Mouse (Mus musculus): ENCODE results near the gene Caprin1. TPM values are rescaled to one million over a fixed set of nuclear protein-coding genes. Genes with fewer than 3 reads are reported as not detected.

The Caprin1 gene
- total RNA-seq (2021) = 100 to 1,000 TPM; 340 to 369 TPM

DNA sequence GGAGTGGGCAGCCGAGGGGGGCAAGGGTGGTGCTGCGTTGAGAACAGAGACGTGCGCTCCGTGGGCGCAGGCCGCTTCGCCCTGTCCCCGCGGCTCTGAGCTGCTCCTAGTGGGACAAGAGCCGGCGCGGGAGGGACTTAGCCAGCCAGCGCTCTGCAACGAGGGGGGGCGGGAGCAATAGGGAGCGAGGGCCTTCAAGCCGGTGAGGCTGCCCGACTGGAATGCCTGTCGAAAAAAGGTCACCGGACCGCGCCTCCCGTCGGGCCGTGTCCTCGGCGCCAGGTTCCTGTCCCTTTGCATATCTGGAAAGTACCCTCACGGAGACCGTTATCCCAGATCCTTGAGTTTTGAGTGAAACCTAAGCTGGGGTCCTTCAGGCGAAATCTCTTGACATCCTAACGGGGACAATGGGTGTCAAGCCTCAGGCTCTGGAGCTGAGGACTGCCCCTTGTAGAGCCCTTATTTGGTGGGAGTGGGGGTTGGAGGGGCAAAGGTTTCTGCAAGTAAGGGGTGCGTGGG lies at the start of gene Caprin1:
Gene Caprin1 (minus strand): TSS at position 159 of the 519 bp plus-strand sequence.
- peak; percentile 82 to 96 for DNase-seq (ENCODE audit: extremely low spot score in 1 of 2, low spot score in 1 of 2)

DNA sequence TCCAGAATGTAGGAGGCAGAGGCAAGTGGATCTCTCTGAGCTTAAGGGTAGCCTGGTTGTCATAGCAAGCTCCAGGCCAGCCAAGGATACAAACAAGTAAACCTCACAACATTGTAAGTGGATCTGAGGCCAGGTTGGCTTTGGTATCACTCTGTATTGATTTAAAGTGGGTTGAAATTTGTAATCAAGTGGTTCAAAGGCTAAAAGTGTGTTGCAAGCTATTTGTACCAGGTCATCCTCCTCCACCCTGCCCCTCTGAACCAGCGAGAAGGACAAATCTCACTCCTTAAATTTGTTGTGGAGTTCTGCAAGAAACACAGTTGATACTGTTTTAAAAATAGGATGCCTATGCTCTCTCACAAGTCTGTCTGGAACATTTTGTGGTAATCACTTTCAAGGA lies 49.4 kb upstream of the Caprin1 start:
- no peak for DNase-seq (ENCODE audit: extremely low spot score in 1 of 2, low spot score in 1 of 2)

- no peak for DNase-seq (ENCODE audit: extremely low spot score in 1 of 2, low spot score in 1 of 2)
Measured at GRCm38 (mm10) chr2:103846271-103846670, 48.8 kb upstream of the Caprin1 start.

DNA sequence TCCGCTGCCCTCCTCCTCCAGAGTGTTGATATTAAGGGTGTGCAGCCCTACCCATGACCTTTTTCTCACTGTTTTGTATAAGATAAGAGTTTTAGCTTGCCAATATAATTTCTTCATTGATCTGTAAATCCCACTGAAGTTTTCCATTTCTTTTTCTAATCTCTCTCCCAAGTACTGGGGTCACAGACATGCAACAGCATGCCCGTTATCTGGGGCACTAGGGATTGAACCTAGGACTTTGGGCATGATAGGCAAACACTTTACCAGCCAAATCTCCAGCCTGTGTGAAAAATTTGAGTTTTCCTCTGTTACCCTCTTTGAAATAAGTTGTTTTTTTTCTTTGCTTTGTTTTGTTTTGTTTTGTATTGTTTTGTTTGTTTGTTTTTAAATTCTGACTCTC lies 46.6 kb upstream of the Caprin1 start:
- no peak for DNase-seq (ENCODE audit: extremely low spot score in 1 of 2, low spot score in 1 of 2)

DNA sequence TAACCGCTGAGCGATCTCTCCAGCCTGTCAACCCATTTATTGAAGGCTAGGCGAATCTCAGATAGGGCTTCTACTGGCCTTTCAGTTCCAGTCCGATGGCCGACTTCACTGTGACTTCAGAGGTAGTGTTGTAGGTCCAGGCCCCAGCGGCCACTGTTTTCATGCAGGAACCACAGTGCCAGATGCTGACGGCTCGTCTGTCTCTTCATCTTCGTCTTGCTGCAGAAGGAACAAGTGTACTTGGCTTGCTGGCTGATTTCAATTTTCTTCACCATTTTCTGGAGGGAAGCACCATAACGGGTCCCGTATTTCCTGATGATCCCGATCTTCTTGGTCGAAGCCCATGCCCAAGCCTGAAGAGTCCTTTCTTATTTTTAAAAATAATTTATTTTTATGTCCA lies 45.9 kb upstream of the Caprin1 start:
- no peak for DNase-seq (ENCODE audit: extremely low spot score in 1 of 2, low spot score in 1 of 2)

DNA sequence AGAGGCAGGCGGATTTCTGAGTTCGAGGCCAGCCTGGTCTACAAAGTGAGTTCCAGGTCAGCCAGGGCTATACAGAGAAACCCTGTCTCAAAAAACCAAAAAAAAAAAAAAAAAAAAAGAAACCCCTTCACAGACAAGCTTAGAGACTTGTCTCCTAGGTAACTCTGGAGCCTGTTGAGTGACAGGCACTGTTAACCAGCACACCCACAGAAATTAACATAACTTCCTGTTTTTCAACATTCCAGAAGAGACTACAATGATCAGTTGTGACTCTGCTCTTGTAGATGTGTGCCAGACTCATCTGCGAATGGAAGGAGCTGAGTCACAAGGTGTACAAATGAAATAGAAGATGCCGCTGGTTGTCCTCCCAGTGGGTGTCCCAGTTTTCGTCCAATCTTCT lies 44.9 kb upstream of the Caprin1 start:
- no peak for DNase-seq (ENCODE audit: extremely low spot score in 1 of 2, low spot score in 1 of 2)

- DNase-seq (ENCODE audit: extremely low spot score in 1 of 2, low spot score in 1 of 2) = no peak
Measured at GRCm38 (mm10) chr2:103838483-103838882, 41.0 kb upstream of the Caprin1 start.

- no peak for DNase-seq (ENCODE audit: extremely low spot score in 1 of 2, low spot score in 1 of 2)
Measured at GRCm38 (mm10) chr2:103837166-103837565, 39.7 kb upstream of the Caprin1 start.

DNA sequence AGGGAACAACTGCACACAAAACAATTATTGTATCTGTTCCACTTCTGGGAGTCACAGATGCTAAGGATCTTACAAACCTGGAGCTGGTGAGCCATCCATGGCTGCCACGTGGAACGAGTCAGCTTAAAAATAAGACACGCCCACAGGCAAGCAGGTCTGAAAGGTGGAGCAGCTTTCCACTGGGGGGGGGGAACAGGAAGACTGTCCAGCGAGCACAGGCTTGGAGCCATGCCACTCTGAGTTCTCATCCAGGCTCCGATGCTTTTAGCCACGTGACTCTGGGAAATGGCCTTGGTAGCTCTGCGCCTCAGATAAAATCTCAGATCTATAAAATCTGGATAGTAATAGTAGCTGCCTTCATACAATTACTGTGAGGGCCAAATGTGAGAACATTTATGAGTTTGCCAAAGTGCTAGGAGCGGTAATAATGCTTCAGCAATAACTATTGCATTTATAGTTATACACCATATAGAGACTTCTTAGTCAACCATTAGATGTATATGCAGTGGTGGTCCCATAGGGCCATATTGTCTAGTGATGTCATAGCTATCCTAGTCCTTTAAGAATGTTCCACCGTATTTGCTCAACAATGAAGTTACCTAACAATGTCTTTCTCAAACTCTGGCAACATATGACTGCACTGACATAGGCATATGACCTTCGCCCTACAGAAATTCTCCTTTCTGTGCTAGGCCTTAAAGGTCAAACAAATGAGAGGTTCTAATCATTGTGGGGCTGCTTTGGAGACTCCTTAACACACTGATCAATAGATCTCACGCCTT lies 38.4 kb upstream of the Caprin1 start:
- no peak for DNase-seq (ENCODE audit: extremely low spot score in 1 of 2, low spot score in 1 of 2)

DNA sequence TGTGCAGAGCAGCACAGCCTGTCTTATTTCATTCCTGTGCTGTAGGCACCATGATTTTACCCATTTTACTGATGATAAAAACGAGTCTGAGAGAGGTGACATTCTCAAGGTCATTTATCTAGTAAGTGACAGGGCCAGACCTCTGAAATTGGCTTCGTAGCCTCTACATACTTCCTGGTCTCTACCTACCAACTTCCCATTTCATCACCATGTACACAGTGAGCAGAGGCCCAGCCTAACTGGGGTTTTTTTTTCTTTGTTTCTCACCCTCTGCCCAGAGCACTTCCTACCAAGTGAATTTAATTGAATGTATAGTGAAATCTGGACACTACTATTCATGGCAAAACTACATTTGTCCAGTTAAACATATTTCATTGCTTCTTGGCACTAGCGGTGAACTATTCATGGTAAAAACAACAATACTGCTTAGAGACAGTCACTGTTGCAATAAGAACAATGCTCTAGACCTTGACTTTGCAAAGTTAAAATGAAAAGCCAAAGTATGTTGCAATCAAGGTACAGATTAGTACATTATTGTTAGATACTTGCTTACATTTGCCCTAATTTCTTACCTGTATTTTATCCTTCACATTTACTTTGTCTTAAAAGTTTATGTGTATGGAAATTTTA lies 36.5 kb upstream of the Caprin1 start:
- DNase-seq (ENCODE audit: extremely low spot score in 1 of 2, low spot score in 1 of 2) = no peak

GRCm38 (mm10) chr2:103832899-103833298 lies 35.5 kb upstream of the Caprin1 start:
- no peak for DNase-seq (ENCODE audit: extremely low spot score in 1 of 2, low spot score in 1 of 2)

DNA sequence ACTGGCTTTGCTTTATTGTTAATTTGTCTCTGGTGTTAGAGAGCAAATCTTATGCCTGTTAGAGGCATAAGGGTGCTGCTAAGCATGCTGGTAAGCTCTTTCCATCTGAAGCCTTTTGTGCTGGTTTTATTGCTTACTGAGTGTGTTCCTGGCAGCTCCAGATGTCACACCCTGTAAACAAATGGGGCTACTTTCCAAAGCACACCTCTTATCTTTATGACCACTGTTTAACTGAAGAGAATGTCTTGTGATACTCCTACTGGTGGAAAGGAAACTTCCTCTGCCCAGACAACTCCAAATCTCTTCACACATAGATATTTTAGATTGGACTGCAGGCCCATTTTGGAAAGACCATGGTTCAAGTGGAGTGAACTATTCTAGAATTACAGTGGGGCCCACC lies 31.5 kb upstream of the Caprin1 start:
- no peak for DNase-seq (ENCODE audit: extremely low spot score in 1 of 2, low spot score in 1 of 2)

DNA sequence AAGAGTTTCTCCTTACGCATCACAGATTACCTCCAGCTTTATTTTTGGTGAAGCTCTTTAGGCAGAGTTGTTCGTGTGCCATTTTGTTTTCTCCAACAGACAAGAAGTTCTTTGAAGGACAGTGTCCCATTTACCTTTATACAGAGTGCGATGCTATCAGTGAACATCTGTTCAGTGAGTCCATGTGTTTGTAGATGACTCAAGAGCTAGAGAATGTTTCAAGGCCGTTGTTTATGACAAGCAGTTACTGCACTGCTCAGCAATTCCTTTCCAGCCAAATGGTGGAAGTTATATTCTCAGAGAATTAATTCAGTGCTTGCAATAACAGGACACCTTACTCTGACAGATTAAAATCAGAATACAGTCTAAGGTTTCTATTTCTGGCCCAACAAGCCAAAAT lies 27.5 kb upstream of the Caprin1 start:
- no peak for DNase-seq (ENCODE audit: extremely low spot score in 1 of 2, low spot score in 1 of 2)

DNA sequence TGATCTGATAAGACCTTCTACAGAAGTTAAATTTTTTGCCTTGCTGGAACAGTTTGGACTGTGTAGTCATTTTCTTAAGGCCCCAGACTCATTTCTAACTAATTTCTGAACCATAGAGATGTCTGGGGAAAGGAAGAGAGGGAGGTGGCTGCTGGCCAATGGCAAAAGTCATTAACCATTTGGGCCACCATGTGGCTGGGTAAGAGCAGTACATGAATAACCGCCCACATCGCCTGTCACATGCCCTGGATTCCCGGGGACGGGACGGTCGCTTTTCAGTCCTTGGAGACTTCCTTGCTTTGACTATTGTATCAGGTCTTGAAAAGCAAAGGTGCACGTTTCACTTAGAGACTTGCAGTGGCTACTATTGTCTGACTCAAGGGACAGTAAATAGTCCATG lies 25.1 kb upstream of the Caprin1 start:
- DNase-seq (ENCODE audit: extremely low spot score in 1 of 2, low spot score in 1 of 2) = no peak

DNA sequence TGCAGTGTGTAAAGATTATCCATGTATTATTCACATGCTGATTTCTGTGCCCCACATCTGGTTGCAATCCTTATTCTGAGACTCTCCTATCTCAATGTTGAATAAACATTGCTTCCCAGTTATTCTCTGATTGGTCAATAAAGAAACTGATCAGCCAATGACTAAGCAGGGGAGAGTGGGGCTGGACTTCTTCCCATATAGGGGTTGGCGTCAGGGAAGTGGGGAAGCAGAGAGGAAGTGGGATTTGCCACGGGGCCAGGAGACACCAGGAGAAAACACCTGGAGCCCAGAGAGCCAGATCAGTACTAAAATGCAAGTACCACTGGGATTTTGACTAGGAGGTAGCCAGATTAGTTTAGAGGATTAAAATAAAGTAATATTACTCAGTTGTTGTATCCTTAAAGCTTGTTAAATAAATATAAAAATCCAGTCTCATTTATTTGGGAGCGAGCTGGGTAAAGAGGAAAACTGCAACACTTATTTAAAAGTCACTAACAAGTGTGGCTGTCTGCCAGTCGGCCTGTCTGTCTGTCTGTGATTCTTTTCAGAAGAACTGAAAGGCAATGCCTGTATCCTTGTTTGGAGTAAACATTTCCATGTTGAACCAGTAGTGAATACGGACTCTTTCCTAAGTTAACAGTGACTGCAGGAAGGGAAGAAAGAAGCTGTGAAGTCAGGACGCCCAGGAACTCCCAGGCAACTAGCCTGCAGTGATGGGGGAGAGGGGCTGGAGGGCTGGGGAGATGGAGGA lies 19.9 kb upstream of the Caprin1 start:
- DNase-seq (ENCODE audit: extremely low spot score in 1 of 2, low spot score in 1 of 2) = no peak

DNA sequence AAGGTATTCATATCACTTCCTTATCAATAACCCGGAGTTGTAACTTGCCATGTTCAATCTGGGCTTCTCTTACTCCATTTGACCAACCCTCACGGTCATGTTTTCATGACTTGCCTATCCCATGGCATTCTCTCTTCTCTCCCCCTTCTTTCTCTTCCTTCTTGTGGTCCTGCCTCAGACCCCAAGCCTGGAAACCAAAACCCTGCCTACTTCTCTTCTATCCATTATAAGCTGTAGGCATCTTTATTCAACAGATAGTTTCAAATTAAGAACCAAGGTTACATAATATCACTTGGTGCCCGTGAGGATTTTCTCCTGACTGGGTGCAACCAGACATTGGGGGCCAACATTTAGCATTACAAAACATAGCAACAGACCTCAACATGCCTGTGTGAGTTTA lies 18.5 kb upstream of the Caprin1 start:
- no peak for DNase-seq (ENCODE audit: extremely low spot score in 1 of 2, low spot score in 1 of 2)

DNA sequence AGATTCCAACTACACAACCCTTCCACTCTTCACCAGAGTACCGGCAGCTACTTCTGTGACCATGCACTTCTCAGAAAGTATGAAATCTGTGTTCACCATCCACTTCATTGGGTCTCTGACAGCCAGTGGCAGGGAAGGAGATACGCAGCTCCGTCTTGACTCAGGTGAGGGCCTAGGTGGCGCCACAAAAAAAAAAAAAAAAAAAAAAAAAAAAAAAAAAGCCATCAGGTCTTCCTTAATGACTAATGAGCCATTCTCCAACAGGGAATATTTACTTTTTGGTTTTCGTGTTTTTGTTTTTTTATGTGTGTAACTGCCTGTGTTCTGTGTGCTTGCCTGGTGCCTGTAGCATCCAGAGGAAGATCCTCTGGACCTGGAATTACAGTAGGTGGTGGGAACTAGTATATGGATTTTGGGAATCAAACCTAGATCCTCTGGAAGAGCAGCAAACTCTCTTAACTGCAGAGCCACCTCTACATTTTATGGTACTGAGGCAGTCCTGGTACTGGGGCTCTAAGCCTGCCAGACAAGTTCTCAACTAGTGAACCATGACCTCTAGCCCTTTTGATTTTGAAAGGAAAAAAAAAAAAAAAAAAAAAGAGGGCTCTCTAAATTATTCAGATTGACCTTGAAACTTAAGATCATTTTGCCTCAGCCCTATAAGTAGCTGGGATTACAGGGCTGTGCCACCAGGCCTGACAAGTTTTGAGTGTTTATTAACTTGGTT lies 14.2 kb upstream of the Caprin1 start:
- DNase-seq (ENCODE audit: extremely low spot score in 1 of 2, low spot score in 1 of 2) = no peak

- DNase-seq (ENCODE audit: extremely low spot score in 1 of 2, low spot score in 1 of 2) = no peak
Measured at GRCm38 (mm10) chr2:103810412-103810811, 13.0 kb upstream of the Caprin1 start.

DNA sequence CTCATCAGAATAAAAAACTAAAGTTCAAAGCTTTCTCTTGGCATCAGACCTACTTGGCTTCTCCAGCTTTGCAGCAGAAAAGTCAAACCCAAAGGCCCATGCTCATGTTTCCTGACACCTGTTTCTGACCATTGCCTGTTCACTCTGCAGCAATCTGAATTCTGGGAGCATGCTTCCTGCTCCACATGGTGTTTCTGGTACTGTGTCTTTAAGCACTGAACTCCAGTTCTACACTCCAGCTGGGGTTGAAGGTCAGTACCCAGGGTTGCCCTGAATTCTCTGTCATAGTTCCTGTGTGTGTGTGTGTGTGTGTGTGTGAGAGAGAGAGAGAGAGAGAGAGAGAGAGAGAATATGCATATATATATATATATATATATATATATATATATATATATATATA lies 11.0 kb upstream of the Caprin1 start:
- no peak for DNase-seq (ENCODE audit: extremely low spot score in 1 of 2, low spot score in 1 of 2)

DNA sequence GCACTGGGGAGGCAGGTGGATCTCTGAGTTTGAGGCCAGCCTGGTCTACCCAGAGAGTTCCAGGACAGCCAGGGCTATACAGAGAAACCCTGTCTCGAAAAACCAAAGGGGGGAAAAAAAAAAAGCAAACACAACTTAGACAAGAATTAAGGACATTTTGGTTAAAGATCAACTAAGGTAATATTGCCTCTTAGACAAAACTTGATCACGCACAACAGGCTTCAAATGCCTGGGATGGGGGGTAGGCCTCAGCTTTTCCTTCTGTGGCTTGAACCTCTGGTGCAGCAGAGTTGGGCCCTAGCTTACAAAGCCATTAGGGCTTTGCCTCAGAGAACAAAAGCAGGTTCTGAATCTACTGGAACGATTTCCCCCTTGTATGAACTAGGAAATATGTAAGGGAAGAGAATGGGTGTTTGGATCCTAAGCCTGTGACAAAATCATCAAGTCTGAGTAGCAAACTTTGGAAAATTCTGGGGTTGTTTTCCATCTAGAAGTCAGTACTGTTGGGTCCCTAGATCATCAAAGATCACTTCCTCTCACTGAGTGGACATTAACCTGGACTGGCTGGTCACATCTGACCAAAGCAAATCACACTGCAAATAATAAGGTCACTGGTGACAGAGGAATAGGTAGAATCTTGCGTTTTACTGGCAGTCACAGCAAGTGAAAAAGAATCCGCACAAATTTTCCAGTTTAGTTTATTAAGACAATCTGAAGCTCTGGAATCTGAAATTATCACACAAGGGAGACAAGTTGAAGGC lies 6.5 kb upstream of the Caprin1 start:
- DNase-seq (ENCODE audit: extremely low spot score in 1 of 2, low spot score in 1 of 2) = no peak
